Mouse (Mus musculus): ENCODE results near the gene Cbx6.

DNA sequence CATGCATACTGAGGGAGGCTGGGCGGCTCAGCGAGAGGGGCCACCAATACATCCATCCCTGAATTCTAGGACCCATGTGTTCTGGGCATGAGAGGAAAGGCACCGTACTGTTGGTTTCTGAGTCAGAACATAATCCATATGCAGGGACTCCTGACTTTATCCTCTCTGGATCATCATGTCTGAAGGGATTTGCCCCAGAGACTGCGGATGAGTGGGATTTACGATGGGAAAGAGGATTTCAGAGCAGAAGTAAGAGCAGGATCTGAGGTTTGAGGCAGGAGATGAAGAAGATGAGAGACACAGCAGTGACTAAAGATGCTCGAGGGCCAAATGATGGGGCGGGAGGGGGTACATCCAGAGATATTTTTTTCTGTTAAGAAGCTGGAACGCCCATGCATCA, 39.1 kb upstream of the Cbx6 start:
- TF ChIP-seq CTCF (IDR thresholded peaks at IDR 0.05; ENCODE audit: low read depth, low read length) (no peak), POLR2A (IDR thresholded peaks at IDR 0.05; ENCODE audit: extremely low read depth, insufficient read depth, low read length) (no peak)
